Mouse (Mus musculus) thymus, adult 2 months (tissue): Measurements from ENCODE around the gene Slc28a1. TPM values are rescaled to one million over a fixed set of nuclear protein-coding genes. Genes with fewer than 3 reads are reported as not detected.

Experiments
- DNase-seq: peaks from one replicate; pipeline ENCODE4 v3.0.0; 2021
- H3K27ac ChIP-seq: fragments of 200-500 bp; 2 replicates; pipeline ENCODE4 v1.5.1; 2012; ENCODE audit warnings: low read length, control low read depth; ENCODE audit not compliant: control insufficient read depth, insufficient read depth
- H3K27me3 ChIP-seq: fragments of 200-500 bp; 2 replicates; pipeline ENCODE4 v1.6.1; 2012; ENCODE audit warnings: mild to moderate bottlenecking, low read length, moderate library complexity, mixed read lengths; ENCODE audit not compliant: control insufficient read depth, insufficient read depth
- H3K36me3 ChIP-seq: fragments of 200-500 bp; 2 replicates; pipeline ENCODE4 v1.6.1; 2012; ENCODE audit warnings: mild to moderate bottlenecking, low read length, moderate library complexity; ENCODE audit not compliant: control insufficient read depth, insufficient read depth
- H3K4me1 ChIP-seq: fragments of 200-500 bp; replicated peaks from 2 replicates; pipeline ENCODE4 v1.6.1; 2012; ENCODE audit warnings: low read length; ENCODE audit not compliant: control insufficient read depth, insufficient read depth
- H3K4me3 ChIP-seq: fragments of 200-500 bp; 2 replicates; pipeline ENCODE4 v1.5.1; 2012; ENCODE audit warnings: mild to moderate bottlenecking, low read length, control low read depth, moderate library complexity; ENCODE audit not compliant: control insufficient read depth, insufficient read depth
- CTCF ChIP-seq: fragments of 200-500 bp; IDR thresholded peaks from 2 replicates; pipeline ENCODE4 v1.5.1; 2012; ENCODE audit warnings: mild to moderate bottlenecking, control low read depth, low read length, moderate library complexity, borderline replicate concordance; ENCODE audit not compliant: control insufficient read depth, poor library complexity, insufficient read depth; ENCODE audit errors: extremely low read depth
- POLR2A ChIP-seq: fragments of 200-500 bp; IDR thresholded peaks from 2 replicates; pipeline ENCODE4 v1.6.1; 2012; ENCODE audit warnings: mild to moderate bottlenecking, low read length, control low read depth, moderate library complexity; ENCODE audit not compliant: control insufficient read depth, poor library complexity, insufficient read depth; ENCODE audit errors: extremely low read depth
- WGBS: fragments of 180-500 bp; shearing (Covaris S2); methylation state at CpG from one replicate; pipeline ENCODE4 v1.1.7; 2018; 5-methylcytosine and 5-hydroxymethylcytosine counted together
- polyA plus RNA-seq: library from polyadenylated mRNA; depleted of rRNA; stranded (reverse); fragments of >200 nt; gene quantifications from 2 replicates; pipeline ENCODE4 v1.2.3, GENCODE M21; 2012

Gene Slc28a1
- polyA plus RNA-seq, 1 experiment, result 0.24 TPM

DNA sequence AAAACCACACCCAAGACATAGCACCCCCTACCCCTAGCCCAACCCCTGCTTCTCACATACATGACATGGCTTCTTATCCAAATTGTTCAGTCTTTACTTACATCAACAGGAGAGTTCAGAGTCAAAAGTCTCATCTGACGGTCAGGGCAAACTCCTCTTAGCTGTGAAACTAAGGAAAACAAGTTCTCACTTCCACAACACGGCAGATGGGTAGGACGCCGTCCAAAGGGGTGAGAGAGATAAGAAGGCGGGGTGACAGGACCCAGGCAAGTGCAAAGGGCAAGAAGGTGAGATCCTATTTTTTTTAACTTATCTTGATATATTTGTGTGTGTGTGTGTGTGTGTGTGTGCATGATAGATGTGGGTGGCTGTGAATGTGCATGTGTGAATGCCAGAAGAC lies 9.0 kb downstream of the Slc28a1 start:
- no peak for DNase-seq
- Histone ChIP-seq H3K27ac (no peak overlapping the region), H3K4me1 (no peaks in the 10 kb centered on the region), H3K36me3 (no peaks in the 10 kb centered on the region), H3K4me3 (no peak overlapping the region), H3K27me3 (no peaks in the 10 kb centered on the region)
- TF ChIP-seq CTCF, result no peak
- no peak for TF ChIP-seq POLR2A
- 98% methylated on average over 5 of the region's 5 CpGs for WGBS

DNA sequence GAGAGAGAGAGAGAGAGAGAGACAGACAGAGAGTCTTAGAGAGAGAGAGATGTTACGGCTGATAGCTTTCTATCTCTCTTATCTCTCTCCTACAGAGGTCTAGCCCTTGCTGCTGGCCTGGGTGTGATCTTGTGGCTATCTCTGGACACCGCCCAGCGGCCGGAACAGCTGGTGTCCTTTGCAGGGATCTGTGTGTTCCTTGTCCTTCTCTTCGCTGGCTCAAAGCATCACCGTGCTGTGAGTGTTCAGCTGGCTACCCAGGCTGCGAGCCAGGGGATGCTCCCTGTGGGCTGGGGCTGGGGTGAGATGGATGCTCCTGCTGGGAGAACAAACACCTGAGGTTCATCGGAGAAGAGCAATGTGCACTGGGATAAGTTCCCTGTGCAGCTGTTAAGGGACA lies 10.2 kb downstream of the Slc28a1 start:
- Histone ChIP-seq H3K4me1 (peaks cover 5% of the 10 kb centered on the region), H3K27me3 (no peaks in the 10 kb centered on the region), H3K36me3 (no peaks in the 10 kb centered on the region), H3K27ac (no peak overlapping the region), H3K4me3 (no peak overlapping the region)
- TF ChIP-seq CTCF, result no peak
- 97% methylated on average over 8 of the region's 8 CpGs for WGBS
- DNase-seq, result no peak

DNA sequence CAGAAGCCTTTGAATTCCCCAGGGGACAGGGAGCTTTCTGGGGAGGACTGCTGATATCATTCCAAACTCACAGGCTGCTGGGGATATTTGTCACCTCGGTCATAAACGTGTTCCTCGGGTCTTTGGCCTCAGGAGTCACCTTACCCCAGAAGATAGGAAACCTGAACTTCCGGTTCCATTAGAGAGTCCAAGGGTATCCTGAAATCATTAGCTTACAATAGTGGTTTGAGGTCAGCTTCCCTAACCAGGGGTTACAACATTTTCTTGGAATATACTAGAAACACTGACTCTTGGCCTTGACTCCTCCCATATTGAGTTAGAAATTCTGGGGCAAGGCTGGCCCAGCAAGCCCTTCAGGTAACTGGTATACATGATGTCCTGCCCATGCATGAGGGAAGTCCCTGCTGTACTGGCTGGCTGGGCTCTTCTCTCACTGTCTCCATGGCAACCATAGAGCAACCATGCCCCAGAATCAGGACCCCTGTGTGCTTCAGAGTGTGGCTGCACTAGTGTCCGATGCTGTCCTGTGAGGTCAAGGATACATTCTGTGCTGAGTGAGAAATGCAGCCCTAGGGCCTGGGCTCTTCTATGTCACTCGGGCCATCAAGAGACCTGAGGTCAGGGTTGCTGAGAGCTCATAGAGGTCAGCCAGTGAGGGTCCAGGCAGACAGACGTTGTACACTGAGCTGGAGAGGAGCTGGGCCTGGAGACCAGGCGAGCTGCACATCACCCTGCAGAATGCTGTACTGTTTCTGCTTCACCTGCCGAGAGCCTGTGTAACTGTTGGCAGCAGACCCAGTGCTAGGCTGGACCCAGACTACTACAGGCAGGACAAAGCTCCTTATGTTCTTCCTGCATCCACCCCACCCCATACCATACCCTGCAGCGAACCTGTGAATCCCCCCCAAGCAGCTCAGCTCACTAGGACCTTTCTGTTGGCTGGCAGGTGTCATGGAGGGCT lies 10.9 kb downstream of the Slc28a1 start:
- H3K27ac ChIP-seq, result no peak overlapping the region
- no peak for DNase-seq
- no peak overlapping the region for H3K4me3 ChIP-seq
- 94% methylated on average over 10 of the region's 10 CpGs for WGBS
- peaks cover 5% of the 10 kb centered on the region for H3K4me1 ChIP-seq
- H3K27me3 ChIP-seq, result no peaks in the 10 kb centered on the region
- no peak for TF ChIP-seq POLR2A
- TF ChIP-seq CTCF, result no peak
- no peaks in the 10 kb centered on the region for H3K36me3 ChIP-seq

DNA sequence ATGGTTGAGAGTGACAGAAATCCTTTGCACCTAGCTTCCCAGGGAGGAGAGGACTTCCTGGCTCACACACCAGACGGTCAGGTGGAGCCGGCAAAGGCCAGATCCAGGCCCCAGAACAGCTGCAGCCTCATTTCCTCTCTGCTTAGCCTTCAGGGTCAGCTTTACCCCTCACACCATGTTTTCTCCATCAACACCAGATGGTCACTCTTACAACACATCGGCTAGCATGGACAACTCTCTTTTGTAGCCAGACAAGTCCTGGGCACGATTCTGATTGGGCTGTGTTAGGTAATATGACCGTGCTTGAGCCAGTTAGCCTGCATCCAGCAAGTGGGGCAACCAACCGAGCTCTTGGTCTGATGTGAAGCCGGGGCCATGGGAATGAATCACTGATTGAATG lies 17.3 kb downstream of the Slc28a1 start:
- DNase-seq, result no peak
- 91% methylated on average over 7 of the region's 7 CpGs for WGBS
- TF ChIP-seq CTCF (no peak), POLR2A (no peak)
- no peaks in the 10 kb centered on the region for H3K36me3 ChIP-seq
- H3K4me1 ChIP-seq, result peaks cover 12% of the 10 kb centered on the region
- no peaks in the 10 kb centered on the region for H3K27me3 ChIP-seq
- no peak overlapping the region for H3K27ac ChIP-seq
- no peak overlapping the region for H3K4me3 ChIP-seq

DNA sequence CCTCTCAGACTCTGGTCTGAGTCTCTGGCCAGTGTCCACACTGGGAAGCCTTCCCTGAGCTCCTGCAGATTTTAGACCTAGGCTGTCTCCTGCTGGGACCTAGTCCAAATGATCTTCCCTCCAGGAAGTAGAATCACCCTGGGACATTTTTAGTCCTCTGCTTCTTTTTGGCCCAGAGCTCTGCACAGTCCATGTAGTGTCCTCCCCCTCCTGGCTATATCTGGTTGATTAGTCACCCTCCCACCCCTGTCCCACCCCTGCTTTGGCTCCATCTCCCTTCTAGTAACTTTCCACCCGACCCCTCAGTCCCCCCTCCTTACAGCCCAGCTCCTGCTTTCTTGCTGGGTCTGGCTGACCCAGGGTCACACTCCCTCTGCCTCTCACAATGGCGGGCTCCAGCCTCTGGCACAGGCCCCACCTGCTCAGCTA lies 18.3 kb downstream of the Slc28a1 start:
- no peaks in the 10 kb centered on the region for H3K27me3 ChIP-seq
- no peaks in the 10 kb centered on the region for H3K36me3 ChIP-seq
- no peak overlapping the region for H3K27ac ChIP-seq
- no peak for DNase-seq
- WGBS, result 81% methylated on average over 2 of the region's 2 CpGs
- H3K4me3 ChIP-seq, result no peak overlapping the region
- peaks cover 12% of the 10 kb centered on the region for H3K4me1 ChIP-seq
- TF ChIP-seq CTCF, result no peak
- no peak for TF ChIP-seq POLR2A

DNA sequence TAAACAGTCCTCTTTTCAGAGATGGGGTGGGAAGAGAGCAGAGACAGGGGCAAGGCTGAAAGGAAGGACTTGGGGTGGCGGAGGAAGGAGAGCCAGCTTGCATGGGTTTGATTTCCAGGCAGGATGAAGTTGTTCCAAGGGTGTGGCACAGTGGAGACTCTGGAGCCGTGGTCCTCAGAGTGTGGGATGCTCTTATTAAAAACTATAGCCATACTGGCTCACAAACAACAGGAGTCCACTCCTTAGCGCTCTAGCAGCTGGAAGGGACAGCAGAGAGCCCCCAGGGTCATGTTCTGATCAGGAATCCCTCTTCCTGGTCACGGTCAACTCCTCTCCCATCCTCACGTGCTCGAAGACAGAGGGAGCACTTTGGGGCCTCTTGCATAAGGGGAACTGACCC lies 18.8 kb downstream of the Slc28a1 start:
- no peak overlapping the region for H3K27ac ChIP-seq
- DNase-seq, result no peak

More for the DNA sequence above, 18.8 kb downstream of the Slc28a1 start:
- H3K4me1 ChIP-seq, result peaks cover 12% of the 10 kb centered on the region
- H3K27me3 ChIP-seq, result no peaks in the 10 kb centered on the region
- TF ChIP-seq CTCF (no peak), POLR2A (no peak)
- no peaks in the 10 kb centered on the region for H3K36me3 ChIP-seq
- 88% methylated on average over 6 of the region's 6 CpGs for WGBS
- H3K4me3 ChIP-seq, result no peak overlapping the region
